Mouse (Mus musculus): Measurements from ENCODE around the gene Ist1. TPM values are rescaled to one million over a fixed set of nuclear protein-coding genes. Genes with fewer than 3 reads are reported as not detected.

Ist1 gene
- polyA plus RNA-seq (2012; rRNA removed), result 109 and 113 TPM in 2 replicates
- 149 and 153 TPM in 2 replicates for polyA plus RNA-seq (2014; fragmentation: Nextera tagmentation; extraction: Ambion mirVana)

- WGBS, result under 1% methylated on average over 56 of the region's 57 CpGs
- peak; percentile 99 for ATAC-seq (ENCODE audit: low FRiP score, low read depth)
- Histone ChIP-seq H3K4me3 (replicated peaks; ENCODE audit: low read length) (peak within 1 kb of the TSS; percentile 99), H3K36me3 (ENCODE audit: control insufficient read depth, insufficient read depth, low read length) (no peaks in the 10 kb centered on the region; the same call in 1 of the 2 replicates), H3K9ac (ENCODE audit: low read depth, low read length, severe bottlenecking) (peak within 1 kb of the TSS; percentile 94), H3K9me3 (ENCODE audit: control insufficient read depth, low read length) (no peaks in the 10 kb centered on the region), H3K27ac (replicated peaks; ENCODE audit: low read depth, low read length) (peak within 1 kb of the TSS; percentile 70; the same call in 1 of the 2 replicates), H3K4me1 (ENCODE audit: control insufficient read depth, insufficient read depth, low read length) (peaks cover 24% of the 10 kb centered on the region), H3K27me3 (ENCODE audit: control insufficient read depth, insufficient read depth, low read length) (no peaks in the 10 kb centered on the region), H3K4me2 (replicated peaks; ENCODE audit: low read depth, low read length, severe bottlenecking) (peak within 1 kb of the TSS; percentile 73)
- DNase-seq (ENCODE audit: low spot score), result peak; percentile 100
- peak; percentile 86 for TF ChIP-seq POLR2A (IDR thresholded peaks at IDR 0.05; ENCODE audit: borderline replicate concordance, extremely low read depth, insufficient read depth, insufficient read length)
Observed at GRCm38 (mm10) chr8:109693146-109693900, at the start of gene Ist1. Gene Ist1 (minus strand): TSS chr8:109693260.

GRCm38 (mm10) chr8:109738049-109738380 is 45.0 kb upstream of the Ist1 start:
- WGBS, result 67% methylated on average over 1 of the region's 1 CpGs
- ATAC-seq (ENCODE audit: low FRiP score, low read depth) (no peak), DNase-seq (ENCODE audit: low spot score) (no peak)
- no peak for TF ChIP-seq POLR2A (IDR thresholded peaks at IDR 0.05; ENCODE audit: borderline replicate concordance, extremely low read depth, insufficient read depth, insufficient read length)
- H3K4me3 ChIP-seq (replicated peaks; ENCODE audit: low read length), result peak overlapping the region; percentile 99
- no peaks in the 10 kb centered on the region for H3K27me3 ChIP-seq (ENCODE audit: control insufficient read depth, insufficient read depth, low read length)
- H3K4me2 ChIP-seq (replicated peaks; ENCODE audit: low read depth, low read length, severe bottlenecking), result peak overlapping the region; percentile 82
- H3K36me3 ChIP-seq (ENCODE audit: control insufficient read depth, insufficient read depth, low read length), result peaks cover 16% of the 10 kb centered on the region
- peak overlapping the region; percentile 97 for H3K9ac ChIP-seq (ENCODE audit: low read depth, low read length, severe bottlenecking)
- H3K9me3 ChIP-seq (ENCODE audit: control insufficient read depth, low read length), result no peaks in the 10 kb centered on the region
- no peak overlapping the region for H3K27ac ChIP-seq (replicated peaks; ENCODE audit: low read depth, low read length)
- H3K4me1 ChIP-seq (ENCODE audit: control insufficient read depth, insufficient read depth, low read length), result peaks cover 7% of the 10 kb centered on the region

GRCm38 (mm10) chr8:109737237-109738048 is 44.4 kb upstream of the Ist1 start, which contains the start of gene Atxn1l:
Gene Atxn1l (minus strand): TSS chr8:109737739.
- H3K4me1 ChIP-seq (ENCODE audit: control insufficient read depth, insufficient read depth, low read length), result peaks cover 7% of the 10 kb centered on the region
- 0 out of 2 replicates have a peak, but pooled peaks have one; percentile 50 for TF ChIP-seq POLR2A (IDR thresholded peaks at IDR 0.05; ENCODE audit: borderline replicate concordance, extremely low read depth, insufficient read depth, insufficient read length)
- H3K27me3 ChIP-seq (ENCODE audit: control insufficient read depth, insufficient read depth, low read length), result no peaks in the 10 kb centered on the region
- H3K27ac ChIP-seq (replicated peaks; ENCODE audit: low read depth, low read length), result peak within 1 kb of the TSS; percentile 67
- H3K9ac ChIP-seq (ENCODE audit: low read depth, low read length, severe bottlenecking), result peak within 1 kb of the TSS; percentile 97
- peak; percentile 90 for ATAC-seq (ENCODE audit: low FRiP score, low read depth)
- H3K4me2 ChIP-seq (replicated peaks; ENCODE audit: low read depth, low read length, severe bottlenecking), result peak within 1 kb of the TSS; percentile 82
- H3K4me3 ChIP-seq (replicated peaks; ENCODE audit: low read length), result peak within 1 kb of the TSS; percentile 99
- H3K36me3 ChIP-seq (ENCODE audit: control insufficient read depth, insufficient read depth, low read length), result peaks cover 22% of the 10 kb centered on the region
- under 1% methylated on average over 49 of the region's 59 CpGs for WGBS
- DNase-seq (ENCODE audit: low spot score), result peak; percentile 85
- no peaks in the 10 kb centered on the region for H3K9me3 ChIP-seq (ENCODE audit: control insufficient read depth, low read length)

- H3K9ac ChIP-seq (ENCODE audit: low read depth, low read length, severe bottlenecking), result peak overlapping the region; percentile 97
- peak overlapping the region; percentile 67; the same call in 1 of the 2 replicates for H3K27ac ChIP-seq (replicated peaks; ENCODE audit: low read depth, low read length)
- peaks cover 7% of the 10 kb centered on the region for H3K4me1 ChIP-seq (ENCODE audit: control insufficient read depth, insufficient read depth, low read length)
- no peak for TF ChIP-seq POLR2A (IDR thresholded peaks at IDR 0.05; ENCODE audit: borderline replicate concordance, extremely low read depth, insufficient read depth, insufficient read length)
- peak overlapping the region; percentile 82 for H3K4me2 ChIP-seq (replicated peaks; ENCODE audit: low read depth, low read length, severe bottlenecking)
- H3K27me3 ChIP-seq (ENCODE audit: control insufficient read depth, insufficient read depth, low read length), result no peaks in the 10 kb centered on the region
- 9% methylated on average over 8 of the region's 8 CpGs for WGBS
- ATAC-seq (ENCODE audit: low FRiP score, low read depth) (no peak; the same call in 1 of the 2 replicates), DNase-seq (ENCODE audit: low spot score) (no peak)
- H3K4me3 ChIP-seq (replicated peaks; ENCODE audit: low read length), result peak overlapping the region; percentile 99
- peaks cover 28% of the 10 kb centered on the region for H3K36me3 ChIP-seq (ENCODE audit: control insufficient read depth, insufficient read depth, low read length)
- H3K9me3 ChIP-seq (ENCODE audit: control insufficient read depth, low read length), result no peaks in the 10 kb centered on the region
Observed at GRCm38 (mm10) chr8:109736819-109737218, 43.8 kb upstream of the Ist1 start.

GRCm38 (mm10) chr8:109734018-109734417 is 41.0 kb upstream of the Ist1 start:
- Histone ChIP-seq H3K27me3 (ENCODE audit: control insufficient read depth, insufficient read depth, low read length) (no peaks in the 10 kb centered on the region), H3K4me2 (replicated peaks; ENCODE audit: low read depth, low read length, severe bottlenecking) (no peak overlapping the region), H3K9ac (ENCODE audit: low read depth, low read length, severe bottlenecking) (no peak overlapping the region), H3K9me3 (ENCODE audit: control insufficient read depth, low read length) (no peaks in the 10 kb centered on the region), H3K27ac (replicated peaks; ENCODE audit: low read depth, low read length) (no peak overlapping the region), H3K36me3 (ENCODE audit: control insufficient read depth, insufficient read depth, low read length) (peaks cover 44% of the 10 kb centered on the region), H3K4me1 (ENCODE audit: control insufficient read depth, insufficient read depth, low read length) (peaks cover 7% of the 10 kb centered on the region), H3K4me3 (replicated peaks; ENCODE audit: low read length) (no peak overlapping the region)
- WGBS, result 92% methylated on average over 3 of the region's 3 CpGs
- no peak for TF ChIP-seq POLR2A (IDR thresholded peaks at IDR 0.05; ENCODE audit: borderline replicate concordance, extremely low read depth, insufficient read depth, insufficient read length)
- no peak for ATAC-seq (ENCODE audit: low FRiP score, low read depth)
- DNase-seq (ENCODE audit: low spot score), result no peak
